Mouse (Mus musculus): ENCODE data around the gene Rasl2-9. TPM values are rescaled to one million over a fixed set of nuclear protein-coding genes. Genes with fewer than 3 reads are reported as not detected.
"Not testable (repeated sequence)": the region's sequence is repeated elsewhere in the genome, so short reads cannot be mapped to it uniquely, and the experiment has no call there.

Rasl2-9 gene
- 0.79 and 0.83 TPM in 2 replicates for polyA plus RNA-seq (2015; fragmentation: Nextera tagmentation; extraction: Ambion mirVana)

- Histone ChIP-seq H3K4me2 (ENCODE audit: low read length) (peak within 1 kb of the TSS; percentile 57), H3K36me3 (ENCODE audit: insufficient read depth, low read length) (no peaks in the 10 kb centered on the region), H3K9ac (ENCODE audit: low read depth, low read length) (peak within 1 kb of the TSS; percentile 28), H3K4me1 (replicated peaks; ENCODE audit: insufficient read depth, low read length) (no peaks in the 10 kb centered on the region), H3K27me3 (ENCODE audit: insufficient read depth, low read length) (no peaks in the 10 kb centered on the region), H3K9me3 (replicated peaks; ENCODE audit: low read length) (no peaks in the 10 kb centered on the region), H3K4me3 (replicated peaks; ENCODE audit: low read depth, low read length) (peak within 1 kb of the TSS; percentile 30), H3K27ac (no peak within 1 kb of the TSS)
- DNase-seq (ENCODE audit: low spot score) (peak; percentile 76), ATAC-seq (replicated peaks; ENCODE audit: low FRiP score, low read depth) (peak; percentile 91)
- peak; percentile 74 for TF ChIP-seq CTCF (IDR thresholded peaks at IDR 0.05; ENCODE audit: low read depth)
- WGBS: 20% methylated on average over 42 of the region's 42 CpGs
These were observed at the start of gene Rasl2-9 for GRCm38 (mm10) chr7:5125549-5126406. Gene Rasl2-9 (minus strand): TSS chr7:5125950.

DNA sequence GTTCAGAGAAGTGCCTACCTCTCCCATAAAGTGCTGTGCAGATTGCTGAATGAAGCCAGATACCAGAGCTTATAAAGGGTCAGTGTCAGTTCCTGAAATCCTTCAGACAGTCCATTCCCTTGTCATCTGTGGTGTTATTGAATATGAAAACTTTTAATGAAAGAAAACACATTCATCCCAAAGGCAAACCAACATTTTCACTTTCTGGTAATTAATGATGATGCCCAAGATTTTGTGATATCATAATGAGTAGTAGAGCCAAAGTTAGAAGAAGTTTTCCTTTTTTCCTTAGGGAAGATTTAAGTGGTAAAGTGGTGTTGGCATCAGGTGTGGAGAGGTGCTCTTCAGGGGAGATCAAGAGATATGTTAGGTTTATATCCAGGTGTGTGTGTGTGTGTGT, 23.8 kb upstream of the Rasl2-9 start, which contains the start of gene Vmn1r55:
Gene Vmn1r55, minus strand, starts transcription at position 101 of the 400 bp plus-strand sequence.
- H3K36me3 ChIP-seq (ENCODE audit: insufficient read depth, low read length); DNase-seq (ENCODE audit: low spot score); H3K9me3 ChIP-seq (replicated peaks; ENCODE audit: low read length); H3K4me1 ChIP-seq (replicated peaks; ENCODE audit: insufficient read depth, low read length); H3K27me3 ChIP-seq (ENCODE audit: insufficient read depth, low read length); H3K27ac ChIP-seq; H3K9ac ChIP-seq (ENCODE audit: low read depth, low read length); H3K4me2 ChIP-seq (ENCODE audit: low read length); H3K4me3 ChIP-seq (replicated peaks; ENCODE audit: low read depth, low read length); ATAC-seq (replicated peaks; ENCODE audit: low FRiP score, low read depth): not testable (repeated sequence)

- H3K4me3 ChIP-seq (replicated peaks; ENCODE audit: low read depth, low read length): 0 out of 2 replicates have a peak overlapping the region, but pooled peaks have one; percentile 30
- H3K27ac ChIP-seq: no peak overlapping the region
- no peaks in the 10 kb centered on the region for H3K9me3 ChIP-seq (replicated peaks; ENCODE audit: low read length)
- H3K4me1 ChIP-seq (replicated peaks; ENCODE audit: insufficient read depth, low read length): no peaks in the 10 kb centered on the region
- no peak overlapping the region for H3K9ac ChIP-seq (ENCODE audit: low read depth, low read length)
- H3K36me3 ChIP-seq (ENCODE audit: insufficient read depth, low read length): no peaks in the 10 kb centered on the region
- DNase-seq (ENCODE audit: low spot score) (no peak), ATAC-seq (replicated peaks; ENCODE audit: low FRiP score, low read depth) (no peak)
- WGBS: 86% methylated on average over 8 of the region's 8 CpGs
- no peak for TF ChIP-seq CTCF (IDR thresholded peaks at IDR 0.05; ENCODE audit: low read depth)
- H3K27me3 ChIP-seq (ENCODE audit: insufficient read depth, low read length): no peaks in the 10 kb centered on the region
- H3K4me2 ChIP-seq (ENCODE audit: low read length): 0 out of 2 replicates have a peak overlapping the region, but pooled peaks have one; percentile 57
These were observed 672 bp downstream of the Rasl2-9 start for GRCm38 (mm10) chr7:5125078-5125477.

DNA sequence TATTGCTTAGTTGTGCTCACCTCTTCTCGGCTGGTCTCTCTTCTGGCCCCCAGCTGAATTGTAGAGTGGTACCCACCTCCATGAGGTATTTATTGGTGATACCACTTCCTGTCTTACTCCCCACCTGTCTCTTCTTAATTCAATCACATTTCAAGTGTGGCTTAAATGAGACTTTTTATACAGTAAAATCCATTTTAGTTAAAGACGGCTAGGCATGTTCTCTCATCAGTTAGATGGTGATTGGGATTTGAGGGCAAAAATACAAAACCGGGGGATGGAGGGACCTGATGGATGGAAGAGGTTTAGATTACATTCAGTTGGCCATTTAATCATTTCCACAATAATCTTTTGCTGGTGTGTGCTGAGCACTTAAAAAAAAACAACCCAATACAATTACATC, 8.9 kb downstream of the Rasl2-9 start, which contains the start of gene Rfpl4:
Gene Rfpl4, minus strand, starts transcription at position 101 of the 400 bp plus-strand sequence.
- DNase-seq (ENCODE audit: low spot score) (no peak), ATAC-seq (replicated peaks; ENCODE audit: low FRiP score, low read depth) (no peak)
- 84% methylated on average over 3 of the region's 3 CpGs for WGBS
- no peak within 1 kb of the TSS for H3K27ac ChIP-seq
- no peaks in the 10 kb centered on the region for H3K9me3 ChIP-seq (replicated peaks; ENCODE audit: low read length)
- TF ChIP-seq CTCF (IDR thresholded peaks at IDR 0.05; ENCODE audit: low read depth): no peak
- no peak within 1 kb of the TSS for H3K4me3 ChIP-seq (replicated peaks; ENCODE audit: low read depth, low read length)
- H3K27me3 ChIP-seq (ENCODE audit: insufficient read depth, low read length): no peaks in the 10 kb centered on the region
- H3K4me2 ChIP-seq (ENCODE audit: low read length): no peak within 1 kb of the TSS
- no peaks in the 10 kb centered on the region for H3K4me1 ChIP-seq (replicated peaks; ENCODE audit: insufficient read depth, low read length)
- no peaks in the 10 kb centered on the region for H3K36me3 ChIP-seq (ENCODE audit: insufficient read depth, low read length)
- H3K9ac ChIP-seq (ENCODE audit: low read depth, low read length): no peak within 1 kb of the TSS

- 40% methylated on average over 3 of the region's 3 CpGs for WGBS
- ATAC-seq (replicated peaks; ENCODE audit: low FRiP score, low read depth) (no peak), DNase-seq (ENCODE audit: low spot score) (peak; percentile 57)
- Histone ChIP-seq H3K4me2 (ENCODE audit: low read length) (no peak overlapping the region), H3K4me3 (replicated peaks; ENCODE audit: low read depth, low read length) (no peak overlapping the region), H3K9me3 (replicated peaks; ENCODE audit: low read length) (no peaks in the 10 kb centered on the region), H3K36me3 (ENCODE audit: insufficient read depth, low read length) (no peaks in the 10 kb centered on the region), H3K27me3 (ENCODE audit: insufficient read depth, low read length) (no peaks in the 10 kb centered on the region), H3K4me1 (replicated peaks; ENCODE audit: insufficient read depth, low read length) (no peaks in the 10 kb centered on the region), H3K27ac (no peak overlapping the region), H3K9ac (ENCODE audit: low read depth, low read length) (no peak overlapping the region)
- TF ChIP-seq CTCF (IDR thresholded peaks at IDR 0.05; ENCODE audit: low read depth): no peak
These were observed 13.0 kb downstream of the Rasl2-9 start for GRCm38 (mm10) chr7:5112701-5113100.

GRCm38 (mm10) chr7:5109301-5109700, 16.4 kb downstream of the Rasl2-9 start:
- WGBS: 84% methylated on average over 8 of the region's 8 CpGs
- no peak for ATAC-seq (replicated peaks; ENCODE audit: low FRiP score, low read depth)
- H3K4me1 ChIP-seq (replicated peaks; ENCODE audit: insufficient read depth, low read length): no peaks in the 10 kb centered on the region
- no peak overlapping the region for H3K4me3 ChIP-seq (replicated peaks; ENCODE audit: low read depth, low read length)
- no peaks in the 10 kb centered on the region for H3K9me3 ChIP-seq (replicated peaks; ENCODE audit: low read length)
- no peak overlapping the region for H3K4me2 ChIP-seq (ENCODE audit: low read length)
- no peak for DNase-seq (ENCODE audit: low spot score)
- H3K27me3 ChIP-seq (ENCODE audit: insufficient read depth, low read length): no peaks in the 10 kb centered on the region
- no peak for TF ChIP-seq CTCF (IDR thresholded peaks at IDR 0.05; ENCODE audit: low read depth)
- H3K9ac ChIP-seq (ENCODE audit: low read depth, low read length): no peak overlapping the region
- no peak overlapping the region for H3K27ac ChIP-seq
- no peaks in the 10 kb centered on the region for H3K36me3 ChIP-seq (ENCODE audit: insufficient read depth, low read length)

Measured in kidney, postnatal 0 days (tissue).